Mouse (Mus musculus) c-Kit-positive CD71-positive TER-119-positive erythroid progenitor cells, embryonic 14.5 days (primary cell): Measurements from ENCODE around the gene Armc9.

Source experiments
- DNase-seq: peaks from one replicate; pipeline ENCODE4 v3.0.0-alpha.2; 2013; ENCODE audit warnings: low spot score

Gene Armc9

GRCm38 (mm10) chr1:86225195-86225594, 70.6 kb downstream of the Armc9 start:
- DNase-seq = peak; percentile 48

- DNase-seq = peak; percentile 67
These were observed 74.1 kb downstream of the Armc9 start for GRCm38 (mm10) chr1:86228653-86229052.

- no peak for DNase-seq
These were observed 74.7 kb downstream of the Armc9 start for GRCm38 (mm10) chr1:86229184-86229829.

- no peak for DNase-seq
These were observed 78.1 kb downstream of the Armc9 start for GRCm38 (mm10) chr1:86232631-86233030.

GRCm38 (mm10) chr1:86233808-86234207, 79.2 kb downstream of the Armc9 start:
- DNase-seq = no peak

GRCm38 (mm10) chr1:86235118-86235517, 80.5 kb downstream of the Armc9 start:
- DNase-seq = no peak

GRCm38 (mm10) chr1:86236442-86236841, 81.9 kb downstream of the Armc9 start:
- no peak for DNase-seq

- no peak for DNase-seq
These were observed 84.4 kb downstream of the Armc9 start for GRCm38 (mm10) chr1:86239010-86239409.

GRCm38 (mm10) chr1:86239871-86240270, 85.3 kb downstream of the Armc9 start:
- no peak for DNase-seq

GRCm38 (mm10) chr1:86240959-86241358, 86.4 kb downstream of the Armc9 start:
- no peak for DNase-seq

- no peak for DNase-seq
These were observed 88.9 kb downstream of the Armc9 start for GRCm38 (mm10) chr1:86243490-86243889.

- DNase-seq = peak; percentile 70
These were observed 90.9 kb downstream of the Armc9 start for GRCm38 (mm10) chr1:86245301-86246085.

- no peak for DNase-seq
These were observed 98.8 kb downstream of the Armc9 start for GRCm38 (mm10) chr1:86253410-86253809.

- DNase-seq = no peak
These were observed 101.7 kb downstream of the Armc9 start for GRCm38 (mm10) chr1:86256311-86256710.

- DNase-seq = no peak
These were observed 102.6 kb downstream of the Armc9 start for GRCm38 (mm10) chr1:86257228-86257627.

- DNase-seq = no peak
These were observed 103.7 kb downstream of the Armc9 start for GRCm38 (mm10) chr1:86258171-86258824.

- no peak for DNase-seq
These were observed 109.2 kb downstream of the Armc9 start for GRCm38 (mm10) chr1:86263564-86264339.

- no peak for DNase-seq
These were observed 110.5 kb downstream of the Armc9 start for GRCm38 (mm10) chr1:86265060-86265459.

- DNase-seq = peak; percentile 62
These were observed 114.1 kb downstream of the Armc9 start for GRCm38 (mm10) chr1:86268492-86269189.

GRCm38 (mm10) chr1:86269190-86269508, 114.6 kb downstream of the Armc9 start:
- no peak for DNase-seq

- no peak for DNase-seq
These were observed 117.1 kb downstream of the Armc9 start for GRCm38 (mm10) chr1:86271707-86272106.

- DNase-seq = no peak
These were observed 122.5 kb downstream of the Armc9 start for GRCm38 (mm10) chr1:86277055-86277454.
